ENCODE assay signal across 14 mouse cellular contexts in the genomic region with DNA sequence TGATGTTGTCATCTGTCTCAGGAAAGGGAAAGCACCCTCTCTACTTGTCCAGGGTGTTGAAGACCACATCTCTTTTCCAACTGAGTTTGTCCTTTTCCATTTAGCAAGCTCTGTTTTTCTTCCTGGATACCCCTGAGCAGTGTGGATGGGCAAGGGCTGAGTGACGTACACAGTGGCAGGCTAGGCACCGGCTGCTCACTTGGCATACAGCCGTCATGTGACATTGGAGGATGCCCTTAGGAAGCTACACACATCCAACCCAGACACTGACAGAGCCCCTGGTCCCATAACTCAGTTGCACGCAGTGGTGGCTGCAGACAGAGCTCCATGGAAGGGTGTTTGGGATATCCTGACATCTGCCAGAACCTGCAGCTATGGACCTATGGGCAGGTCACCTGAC.
DNase-seq lines count a peak whose midpoint lies in the region.
"Had no signal": no experiment of that assay in that cellular context is flagged by ENCODE, and none has a peak within 500 bp of the region (broad histone marks: within the 10 kb centered on the region; RNA-seq: fewer than 3 reads in every experiment).

No protein-coding gene starts in this region.

- peak; percentile 74 to 77 for DNase-seq in cerebellum, postnatal 10 days
- DNase-seq in cerebellum, adult 9-11 months = no peak
- DNase-seq in cerebellum, postnatal 14 days = peak; percentile 60 to 69
- no peak for DNase-seq in cerebellum, adult 11-12 months
- DNase-seq: adrenal gland, adult 2 months; adrenal gland, adult 8-10 months; adrenal gland, postnatal 10 days; adrenal gland, postnatal 14 days; adrenal gland, postnatal 25 days; adrenal gland, postnatal 36 days; B cell, adult 2 months; cerebellum, adult 11 months; cerebellum, adult 18-20 months; cerebellum, adult 2 months had no signal

Comparison
In these comparisons a context has a peak if more than half of its experiments do, and no peak if none do; other contexts are left out.
1. DNase-seq: peak in cerebellum, postnatal 10 days (2 of 2) and cerebellum, postnatal 14 days (2 of 2); none in cerebellum, adult 9-11 months (single experiment) and cerebellum, adult 11-12 months (single experiment).